Mouse (Mus musculus) adrenal gland, postnatal 4 days (tissue): ENCODE measurements around the gene Ttc7b. TPM values are rescaled to one million over a fixed set of nuclear protein-coding genes. Genes with fewer than 3 reads are reported as not detected.

Experiments used
- DNase-seq, 2 experiments: peaks; one replicate each; pipeline ENCODE4 v3.0.0; 2021 to 2022; ENCODE audit warnings: low spot score in 2 of 2, mixed read lengths in 2 of 2
- total RNA-seq, 2 experiments: library from RNA; stranded (reverse); gene quantifications; 2 replicates each; pipeline ENCODE4 v1.2.3; 2021

The Ttc7b gene
- total RNA-seq, 2 experiments from 2014 or later, result 77.2 to 81.2 TPM

DNA sequence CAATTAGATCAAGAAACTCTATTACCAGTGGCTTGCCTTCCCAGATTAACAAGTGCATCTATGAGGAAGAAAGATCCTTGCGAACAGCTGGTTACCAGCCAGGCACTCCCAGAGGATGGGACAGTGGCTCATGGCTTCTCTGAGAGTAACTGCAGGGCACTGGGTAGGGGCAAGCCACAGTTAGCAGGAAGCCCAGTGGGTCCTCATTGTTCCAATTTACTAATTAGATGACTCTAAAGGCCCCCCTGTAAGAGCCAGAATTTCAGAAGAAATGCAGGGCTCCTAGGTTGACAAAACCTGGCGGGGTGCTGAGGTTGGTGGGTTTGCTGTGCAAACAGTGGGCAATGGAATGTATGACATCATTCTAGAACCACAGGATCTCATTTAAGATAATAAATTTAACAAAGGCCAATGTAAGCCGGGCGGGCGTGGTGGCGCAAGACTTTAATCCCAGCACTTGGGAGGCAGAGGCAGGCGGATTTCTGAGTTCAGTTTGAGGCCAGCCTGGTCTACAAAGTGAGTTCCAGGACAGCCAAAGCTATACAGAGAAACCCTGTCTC, 179.6 kb downstream of the Ttc7b start:
- DNase-seq, result no peak

DNA sequence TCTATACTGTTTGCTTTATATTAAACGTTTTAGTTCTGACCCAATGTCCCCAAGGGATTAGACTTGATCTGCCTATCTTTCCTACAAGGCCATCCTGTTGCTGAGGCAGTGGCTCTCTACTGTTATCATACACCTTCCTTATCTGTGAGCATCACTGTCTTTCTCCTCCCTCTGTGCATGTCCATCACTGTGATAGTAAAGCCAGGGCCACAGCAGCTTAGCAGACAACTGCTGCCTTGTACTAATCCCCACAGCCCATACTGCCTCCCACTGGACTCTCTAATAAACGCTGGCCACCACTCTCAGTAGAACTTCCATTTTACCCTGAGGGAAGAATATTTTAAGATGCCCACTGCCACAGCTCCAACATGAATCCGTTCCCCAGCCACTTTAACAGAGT, 182.6 kb downstream of the Ttc7b start:
- DNase-seq, result no peak

GRCm38 (mm10) chr12:100337351-100338018, 183.1 kb downstream of the Ttc7b start:
- no peak for DNase-seq

GRCm38 (mm10) chr12:100336241-100336640, 184.4 kb downstream of the Ttc7b start:
- no peak for DNase-seq

DNA sequence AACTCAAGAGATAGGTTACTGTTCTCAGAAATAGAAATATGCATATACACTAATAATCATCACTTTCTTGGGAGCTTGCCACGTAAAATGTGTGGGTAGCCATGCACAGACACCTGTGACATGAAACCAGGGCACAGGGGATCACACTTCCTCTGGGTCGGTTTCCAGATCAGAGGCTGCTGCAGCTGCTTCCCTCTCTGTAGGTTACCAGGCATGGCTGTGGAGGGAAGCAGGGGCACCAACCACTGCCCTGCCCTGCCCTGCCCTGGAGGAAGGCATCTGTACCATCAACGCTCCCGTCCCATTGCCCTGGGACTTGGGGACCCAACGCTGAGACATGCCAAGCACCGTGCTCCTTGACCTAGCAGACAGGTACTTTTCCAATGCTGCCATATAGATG, 188.8 kb downstream of the Ttc7b start:
- DNase-seq, result no peak

DNA sequence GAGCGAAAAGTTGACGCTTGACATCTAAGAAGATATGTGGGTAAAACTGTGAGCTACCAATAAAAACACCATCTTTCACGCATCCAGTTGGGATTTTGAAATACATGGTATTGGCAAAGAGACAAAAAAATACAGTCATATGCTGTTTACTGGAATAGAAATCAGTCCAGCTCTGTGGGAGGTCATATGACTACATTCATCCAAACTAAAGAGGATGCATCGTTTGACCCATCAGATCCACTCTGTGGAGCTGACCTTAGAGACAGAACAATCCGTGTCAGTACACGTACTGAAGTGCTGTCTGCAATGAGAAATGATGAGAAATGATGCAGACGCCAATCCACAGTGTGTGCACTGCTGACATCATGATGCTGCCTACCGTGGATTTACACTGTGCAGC, 190.4 kb downstream of the Ttc7b start:
- DNase-seq, result no peak

DNA sequence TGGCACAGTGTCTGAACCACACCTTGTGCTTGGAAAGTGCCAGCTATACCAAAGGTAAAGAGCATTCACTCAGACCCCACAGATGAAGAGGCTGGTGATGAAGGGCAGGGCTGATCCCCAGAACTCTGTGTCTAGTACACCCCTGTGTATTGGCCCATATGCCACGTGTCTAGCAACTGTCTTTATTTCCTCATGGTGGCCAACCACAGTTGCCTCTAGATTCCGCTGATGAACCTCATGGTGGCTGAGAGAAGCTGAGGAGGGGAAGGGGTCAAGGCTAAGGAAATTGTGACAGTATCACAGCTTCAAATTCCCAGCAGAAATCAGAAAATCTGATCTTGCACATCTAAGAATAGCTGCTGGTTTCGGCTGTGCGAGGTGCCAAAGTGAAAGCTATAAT, 191.6 kb downstream of the Ttc7b start:
- DNase-seq, result no peak

- DNase-seq, result no peak
Measured at GRCm38 (mm10) chr12:100328557-100328956, 192.1 kb downstream of the Ttc7b start.

- no peak for DNase-seq
Measured at GRCm38 (mm10) chr12:100326732-100327131, 193.9 kb downstream of the Ttc7b start.

DNA sequence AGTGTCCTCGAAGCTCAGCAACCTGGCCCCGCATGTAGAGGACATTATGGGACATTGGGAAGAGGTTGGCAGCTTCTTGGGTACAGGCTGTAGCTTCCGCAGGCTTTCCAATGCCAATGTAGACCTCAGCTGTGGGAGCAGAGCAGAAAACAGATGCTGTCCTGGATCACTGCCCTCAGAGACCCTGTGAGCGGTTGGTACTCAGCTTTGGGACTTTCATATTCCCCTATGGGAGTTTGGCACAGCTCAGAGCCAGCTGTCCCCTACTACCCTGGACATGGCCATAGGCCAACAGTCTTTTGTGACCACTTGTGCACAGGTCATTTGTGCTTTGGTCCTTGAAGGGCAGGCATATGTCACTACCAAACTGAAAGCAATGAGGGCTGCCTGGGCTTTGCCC, 195.0 kb downstream of the Ttc7b start:
- DNase-seq, result no peak

GRCm38 (mm10) chr12:100325212-100325611, 195.4 kb downstream of the Ttc7b start:
- DNase-seq, result no peak

- DNase-seq, result no peak
Measured at GRCm38 (mm10) chr12:100323641-100324040, 197.0 kb downstream of the Ttc7b start.

DNA sequence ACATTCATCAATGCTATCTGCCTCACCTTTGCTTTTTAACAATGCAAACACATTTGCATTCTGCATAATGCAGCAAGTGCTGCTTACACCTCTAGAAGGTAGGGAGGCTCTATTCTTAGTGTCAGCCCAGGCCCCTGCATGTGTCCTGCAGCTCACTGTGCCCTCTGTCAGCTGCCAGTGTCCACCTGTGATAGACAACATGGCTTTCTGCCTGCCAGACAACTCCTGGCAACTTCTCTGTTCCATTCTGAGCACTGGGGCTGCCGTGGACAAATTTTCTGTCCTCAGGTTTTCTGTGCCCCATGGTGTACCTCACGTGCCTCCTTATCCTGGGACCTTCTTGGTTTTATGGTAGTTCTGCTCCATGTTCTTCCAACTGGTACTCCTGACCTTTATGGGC, 198.4 kb downstream of the Ttc7b start:
- DNase-seq, result no peak

DNA sequence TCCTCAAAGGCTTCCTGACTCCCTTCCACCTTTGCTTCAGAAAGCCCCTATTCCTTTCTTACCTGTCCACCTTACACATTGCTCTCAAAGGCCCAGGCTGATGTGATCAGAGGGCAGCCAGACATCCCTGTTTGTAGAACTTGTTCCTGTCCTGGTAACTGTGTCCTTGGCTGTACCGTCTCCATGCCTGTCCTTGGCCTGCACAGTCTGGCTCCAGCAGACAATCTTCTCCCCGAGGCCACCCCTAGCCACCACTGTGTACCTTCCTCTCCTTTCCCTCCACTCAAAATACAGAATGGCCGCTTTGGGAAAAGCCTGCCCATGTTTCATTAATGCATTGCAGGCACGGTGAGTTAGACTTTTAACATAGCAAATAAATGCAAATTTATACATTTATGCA, 199.1 kb downstream of the Ttc7b start:
- no peak for DNase-seq

GRCm38 (mm10) chr12:100319746-100320145, 200.9 kb downstream of the Ttc7b start:
- DNase-seq, result no peak

GRCm38 (mm10) chr12:100317936-100318335, 202.7 kb downstream of the Ttc7b start:
- no peak for DNase-seq

- DNase-seq, result no peak
Measured at GRCm38 (mm10) chr12:100316094-100316493, 204.5 kb downstream of the Ttc7b start.

DNA sequence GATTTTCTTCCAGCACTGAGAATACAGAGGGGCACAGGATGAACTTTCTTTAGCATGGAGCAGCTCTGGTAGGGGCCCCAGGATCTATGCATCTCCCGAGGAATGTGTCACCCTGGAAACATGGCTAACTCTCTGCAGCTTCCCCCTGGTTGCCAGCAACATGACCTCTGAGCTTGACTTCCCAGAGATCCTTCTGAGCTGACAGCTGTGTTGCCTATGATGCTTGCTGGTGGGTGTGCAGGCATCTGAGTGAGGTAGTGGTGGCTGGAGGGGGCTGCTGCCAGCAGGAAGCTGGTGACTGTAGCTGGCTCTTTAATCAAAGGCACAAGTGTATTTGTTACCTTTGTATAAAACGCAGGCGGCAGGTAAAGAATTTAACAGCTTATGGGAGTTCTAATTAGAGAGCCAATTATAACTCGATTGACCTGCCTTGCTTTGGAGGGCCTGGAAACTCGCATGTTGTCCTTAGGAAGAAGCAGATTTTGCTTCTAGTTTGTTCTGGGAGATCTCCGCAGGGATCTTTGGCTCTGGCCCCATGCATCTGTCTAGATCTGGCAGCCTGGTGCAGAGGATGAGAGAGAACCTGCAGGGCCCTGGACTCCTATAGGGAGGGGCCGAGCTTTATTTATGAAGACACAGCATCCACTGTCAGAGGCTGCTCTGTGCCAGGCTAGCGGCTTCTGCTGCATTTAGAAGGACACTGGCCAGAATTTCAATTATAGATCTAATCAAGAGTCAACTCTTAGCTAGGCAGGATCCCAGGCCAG, 205.3 kb downstream of the Ttc7b start:
- no peak for DNase-seq

DNA sequence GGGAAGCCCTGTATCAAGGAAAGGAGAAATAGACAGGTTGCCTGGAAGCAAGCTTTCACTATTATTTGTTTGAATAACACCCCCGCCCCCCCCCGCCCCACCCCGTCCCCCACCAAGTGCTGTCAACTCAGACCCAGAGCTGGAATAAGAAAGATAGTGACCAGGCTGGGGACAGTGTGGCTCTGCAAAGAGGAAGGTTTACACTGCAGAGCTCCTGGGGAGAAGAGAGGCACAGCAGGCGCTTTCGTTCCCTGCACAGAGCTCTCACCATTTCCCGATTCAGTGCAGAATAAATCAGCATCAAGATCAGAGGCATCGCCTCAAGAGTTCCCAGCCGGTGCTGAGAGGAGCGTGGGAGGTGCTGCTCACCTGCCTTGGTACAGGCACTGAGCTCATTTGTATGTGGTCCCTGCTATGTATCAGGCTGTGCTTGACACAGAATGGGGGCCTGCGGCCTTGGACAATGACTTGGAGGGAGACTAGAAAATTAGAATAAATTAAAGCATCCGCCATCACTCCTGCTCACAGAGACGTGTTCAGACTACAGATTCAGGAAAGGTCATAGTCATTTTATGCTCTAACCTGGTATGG, 206.7 kb downstream of the Ttc7b start:
- no peak for DNase-seq

- no peak for DNase-seq
Measured at GRCm38 (mm10) chr12:100313209-100313608, 207.4 kb downstream of the Ttc7b start.

GRCm38 (mm10) chr12:100310471-100311392, 209.9 kb downstream of the Ttc7b start:
- DNase-seq, result no peak
